Mouse (Mus musculus) T-helper 17 cell (primary cell): Measurements from ENCODE around the gene Fbxo41.

Experiments
- in situ Hi-C, 2 experiments: fragments of 300-600 bp; cut with MboI, MseI; formaldehyde crosslinking; loops; 1 replicate in 1 of 2; 2 replicates in 1 of 2; pipeline ENCODE4 v1.15.1; 2025; ENCODE audit warnings: high pct_unique_total_duplicates in 2 of 2

Gene Fbxo41

DNA sequence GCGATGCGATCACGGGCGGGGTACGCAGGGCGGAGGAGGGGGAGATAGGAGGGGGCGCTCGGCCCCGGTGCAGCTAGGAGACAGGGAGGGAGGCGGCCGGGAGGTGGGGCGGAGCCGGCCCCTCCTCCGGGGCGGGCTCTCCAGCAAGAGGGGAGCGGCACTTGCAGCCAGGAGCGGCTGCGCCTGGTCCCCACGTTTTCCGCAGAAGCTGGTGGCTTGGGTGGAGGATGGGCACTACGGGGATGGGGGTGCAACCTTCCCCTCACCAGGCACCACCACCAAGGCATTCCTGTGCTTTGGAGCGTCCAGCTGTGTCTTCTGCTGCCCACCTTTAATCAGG lies at the start of gene Fbxo41:
Gene Fbxo41 (minus strand): TSS at position 84 of the 340 bp plus-strand sequence.
- in situ Hi-C loops = no loop called here

GRCm38 (mm10) chr6:85547642-85548041 lies 44.8 kb upstream of the Fbxo41 start:
- in situ Hi-C loops = no loop called here

DNA sequence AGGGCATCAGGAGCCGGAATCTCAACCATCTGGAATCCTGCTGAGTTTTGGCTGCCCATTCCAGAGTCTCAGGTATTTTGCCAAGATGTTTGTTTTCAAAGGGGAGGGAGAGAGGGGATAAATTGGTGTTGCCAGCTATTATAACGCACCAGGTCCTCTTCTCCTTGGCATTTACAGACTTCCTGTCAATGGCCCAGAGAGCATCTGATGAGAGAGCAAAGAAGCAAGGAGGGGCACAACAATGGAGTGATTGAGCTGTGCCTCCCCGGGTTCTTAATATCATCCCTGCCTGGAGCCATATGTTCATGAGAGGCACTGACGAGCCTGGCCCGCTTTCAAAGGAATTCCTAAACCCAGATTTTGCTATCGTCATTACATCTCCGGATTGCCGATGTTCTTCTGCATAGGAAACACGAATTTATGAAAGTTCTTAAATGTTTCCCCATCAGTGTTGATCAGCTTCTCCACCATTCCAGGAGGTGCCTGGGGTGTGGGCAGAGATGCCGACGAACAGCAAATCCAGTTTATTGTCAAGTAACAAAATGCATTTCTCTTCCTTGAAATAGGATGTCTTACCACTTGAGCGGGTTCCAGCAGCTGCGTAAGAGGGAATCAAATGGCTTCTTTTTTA lies 41.6 kb upstream of the Fbxo41 start:
- in situ Hi-C loops = no loop called here

DNA sequence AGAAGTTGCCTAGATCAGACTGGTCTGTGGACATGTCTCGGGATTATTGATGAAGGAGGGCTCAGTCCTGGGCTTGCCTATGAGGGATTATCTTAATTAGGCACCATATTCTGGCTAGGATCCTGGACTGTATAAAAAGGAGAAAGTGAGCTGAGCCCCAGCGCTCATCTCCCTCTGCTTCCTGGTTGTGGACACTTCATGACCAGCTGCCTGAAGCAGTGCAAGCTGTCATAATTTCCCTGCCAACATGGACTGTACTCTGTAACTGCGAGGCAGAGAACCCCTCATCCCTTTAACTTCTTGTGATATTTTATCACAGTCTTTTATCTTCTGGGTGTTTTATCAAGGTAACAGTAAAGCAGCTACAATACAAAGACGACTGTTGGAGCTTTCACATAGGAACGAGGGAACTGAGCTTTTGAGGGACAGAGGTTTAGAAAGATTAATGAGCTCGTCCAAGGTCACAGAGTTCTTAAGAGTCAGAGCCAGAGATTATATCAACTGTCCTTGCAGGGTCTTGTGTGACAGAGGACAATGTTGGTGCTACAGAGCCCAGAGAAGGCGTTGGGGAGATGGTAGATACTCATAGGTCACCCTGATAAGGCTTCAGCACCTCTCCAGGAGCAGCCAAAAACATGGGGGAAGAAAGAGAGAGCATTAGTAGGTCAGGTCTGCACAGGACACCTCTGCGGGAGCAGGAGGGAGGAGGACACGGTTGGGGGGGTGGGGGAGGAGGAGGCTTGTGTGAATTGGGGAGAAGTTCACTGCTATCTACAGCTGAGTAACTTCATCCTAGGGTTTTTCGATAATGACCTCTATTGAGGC lies 40.8 kb upstream of the Fbxo41 start:
- in situ Hi-C loops = no loop called here

DNA sequence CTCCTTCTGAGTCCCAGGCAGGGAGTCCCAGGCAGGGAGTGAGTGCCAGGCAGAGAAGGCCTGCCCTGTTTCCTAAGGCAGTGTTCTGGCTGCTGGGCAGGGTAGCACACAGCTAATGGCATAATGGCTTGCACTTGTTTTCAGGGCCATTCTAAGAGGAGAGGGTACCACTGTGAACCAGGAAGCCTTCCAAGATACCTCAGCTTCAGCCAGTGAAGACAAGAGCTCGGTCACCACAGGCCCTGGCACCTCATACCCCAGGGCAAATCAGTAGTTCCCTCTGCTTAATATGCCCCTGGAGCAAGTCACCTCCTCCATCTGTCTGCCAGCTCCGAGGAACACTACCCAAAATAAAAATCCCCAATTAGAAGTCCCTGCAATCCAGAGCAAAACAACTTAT lies 20.0 kb upstream of the Fbxo41 start:
- in situ Hi-C loops = no loop called here

- in situ Hi-C loops = no loop called here
These were observed 19.2 kb upstream of the Fbxo41 start for GRCm38 (mm10) chr6:85522026-85522425.

DNA sequence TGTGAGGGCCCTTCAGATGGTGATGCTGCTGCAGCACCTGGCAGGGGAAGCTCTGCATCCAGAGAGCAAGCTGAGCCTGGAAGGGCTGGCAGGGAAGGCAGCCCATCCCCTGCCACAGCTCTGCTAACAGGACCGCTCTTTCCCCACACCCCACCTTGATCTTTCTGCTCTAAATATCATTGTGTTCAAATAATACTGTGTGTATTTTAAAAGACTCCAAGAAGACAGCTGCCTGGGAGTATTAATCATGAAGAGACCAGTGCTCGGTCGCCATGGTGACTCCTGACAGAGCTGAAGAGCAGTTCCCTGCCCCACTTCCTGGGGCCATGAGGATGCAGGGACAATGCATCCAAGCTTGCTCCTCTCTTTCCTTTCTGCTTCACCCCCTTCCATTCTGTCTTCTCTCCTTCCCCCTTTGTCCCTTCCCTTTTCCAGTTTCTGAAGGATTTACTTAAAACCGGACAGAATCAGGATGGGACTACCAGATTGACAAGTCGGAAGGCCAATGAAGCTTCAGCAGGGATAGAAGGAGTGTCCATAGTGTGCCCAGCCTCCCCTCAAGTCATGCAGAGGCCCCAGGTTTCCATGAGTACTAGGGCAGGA lies 15.4 kb upstream of the Fbxo41 start:
- in situ Hi-C loops = no loop called here

DNA sequence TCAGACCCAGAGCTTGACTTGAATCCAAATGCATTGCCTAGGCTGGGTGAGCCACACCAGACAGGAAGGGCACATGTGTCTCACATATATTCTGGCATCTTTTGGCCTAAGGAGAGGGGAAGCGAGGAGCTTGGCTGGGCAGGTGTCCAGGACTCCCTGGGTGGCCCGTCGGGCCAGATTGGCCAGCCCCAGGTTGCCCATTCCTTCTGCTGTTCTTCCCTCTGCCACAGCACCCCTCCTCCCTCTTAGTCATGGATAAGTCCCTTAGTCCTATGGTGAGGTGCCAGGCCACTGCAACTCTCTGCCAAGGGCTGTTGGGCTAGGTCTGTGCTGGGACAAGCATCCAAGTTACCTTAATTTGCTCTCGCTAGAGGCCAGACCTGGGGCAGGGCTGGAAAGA lies 13.1 kb upstream of the Fbxo41 start:
- in situ Hi-C loops = no loop called here

- in situ Hi-C loops = no loop called here
These were observed 10.7 kb upstream of the Fbxo41 start, which contains the start of gene Egr4 for GRCm38 (mm10) chr6:85513531-85513910. Gene Egr4, minus strand, starts transcription at chr6:85513589.

DNA sequence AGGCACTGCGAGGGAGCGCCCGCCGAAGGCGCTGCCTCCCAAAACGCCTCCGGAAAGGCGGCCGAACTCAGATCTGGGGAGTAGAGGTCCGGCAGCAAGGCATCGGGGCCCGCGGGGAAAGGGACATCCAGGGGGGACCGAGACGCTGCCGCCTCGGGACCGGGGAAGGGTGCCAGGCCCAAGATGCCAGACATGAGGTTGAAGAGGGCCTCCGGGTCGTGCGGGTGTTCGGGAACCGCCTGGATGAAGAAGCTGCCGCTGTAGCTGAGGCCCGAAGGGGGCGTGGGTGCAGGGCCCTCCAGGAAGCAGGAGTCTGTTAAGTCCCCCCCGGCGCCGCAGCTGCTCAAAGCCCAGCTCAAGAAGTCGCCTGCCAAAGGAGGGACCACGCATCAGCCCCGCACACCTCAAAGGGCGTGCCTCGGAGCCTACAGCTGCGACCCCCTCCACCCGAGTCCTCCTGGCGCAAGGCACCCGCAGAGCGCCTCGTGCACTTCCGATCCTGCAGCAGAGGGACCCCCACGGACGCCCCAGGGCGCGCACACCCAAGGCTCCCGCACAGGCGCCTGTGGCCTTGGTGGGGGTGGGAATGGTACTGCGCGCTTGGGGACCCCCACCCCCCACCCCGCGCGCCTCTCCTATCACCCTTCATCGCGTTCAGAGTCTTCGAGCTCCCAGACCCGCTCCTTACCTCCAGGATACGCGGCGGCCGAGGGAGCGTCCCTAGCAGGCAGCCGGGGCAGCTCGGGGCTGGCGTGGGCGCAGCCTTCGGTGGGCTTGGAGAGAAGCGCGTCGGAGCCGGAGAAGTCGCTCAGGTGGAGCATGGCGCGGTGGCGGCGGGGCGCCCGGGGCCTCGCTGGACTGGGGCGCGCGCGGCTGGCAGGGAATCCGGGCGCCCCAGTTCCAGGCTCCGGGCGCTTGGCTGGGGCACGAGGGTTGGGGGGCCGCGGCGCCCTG lies 10.1 kb upstream of the Fbxo41 start:
- in situ Hi-C loops = no loop called here

GRCm38 (mm10) chr6:85512056-85512440 lies 9.3 kb upstream of the Fbxo41 start:
- in situ Hi-C loops = no loop called here

DNA sequence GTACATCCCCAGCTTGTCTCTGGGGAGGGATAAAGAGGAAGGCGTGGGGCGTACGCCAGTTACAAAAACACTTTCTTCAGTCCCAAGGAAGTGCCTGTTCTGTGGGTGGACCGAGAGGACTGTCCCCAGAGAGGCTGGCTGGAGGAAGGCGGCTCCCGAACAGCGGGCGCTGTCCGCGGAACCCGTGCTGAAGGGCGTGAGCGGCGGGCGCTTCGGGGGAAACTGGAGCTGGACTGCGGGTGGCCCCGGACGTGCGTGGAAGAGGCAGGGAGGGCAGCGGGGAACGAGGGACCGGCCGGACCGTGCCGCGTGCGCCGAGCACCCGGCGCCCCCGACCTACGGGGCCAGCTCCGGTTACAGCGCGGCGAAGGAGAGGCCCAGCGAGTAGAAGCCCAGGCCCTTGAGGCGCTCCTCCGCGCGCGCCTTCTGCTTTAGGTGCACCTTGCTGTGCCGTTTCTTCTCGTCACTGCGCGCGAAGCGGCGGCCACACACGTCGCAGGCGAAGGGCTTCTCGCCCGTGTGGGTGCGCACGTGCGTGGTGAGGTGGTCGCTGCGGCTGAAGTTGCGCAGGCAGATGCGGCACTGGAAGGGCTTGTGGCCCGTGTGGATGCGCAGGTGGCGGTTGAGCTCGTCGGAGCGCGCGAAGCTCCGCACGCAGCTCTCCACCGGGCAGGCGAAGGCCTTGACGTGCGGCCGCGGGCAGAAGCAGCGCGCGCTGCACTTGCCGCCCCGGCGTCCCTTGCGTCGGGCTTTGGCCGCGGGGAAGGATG lies 8.7 kb upstream of the Fbxo41 start:
- in situ Hi-C loops = no loop called here

DNA sequence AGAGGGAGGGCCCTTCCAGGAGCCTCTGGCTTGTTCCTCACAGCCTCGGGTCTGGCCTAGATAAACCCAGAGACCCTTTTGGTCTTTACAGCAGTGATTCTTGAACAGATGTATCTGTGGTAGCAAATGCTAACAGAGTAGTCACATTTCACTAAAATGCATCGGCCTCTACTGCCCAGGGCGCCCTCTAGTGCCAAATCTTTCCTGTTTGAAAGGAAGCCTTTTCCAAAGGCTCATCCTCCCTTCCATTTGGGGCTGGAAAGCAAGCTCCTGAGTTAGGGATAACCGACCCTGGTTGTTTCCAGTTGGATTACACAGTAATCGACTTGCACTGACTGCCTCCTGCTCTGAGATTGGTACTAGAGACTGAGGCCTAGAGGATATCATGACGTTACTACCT lies 7.7 kb upstream of the Fbxo41 start:
- in situ Hi-C loops = no loop called here

DNA sequence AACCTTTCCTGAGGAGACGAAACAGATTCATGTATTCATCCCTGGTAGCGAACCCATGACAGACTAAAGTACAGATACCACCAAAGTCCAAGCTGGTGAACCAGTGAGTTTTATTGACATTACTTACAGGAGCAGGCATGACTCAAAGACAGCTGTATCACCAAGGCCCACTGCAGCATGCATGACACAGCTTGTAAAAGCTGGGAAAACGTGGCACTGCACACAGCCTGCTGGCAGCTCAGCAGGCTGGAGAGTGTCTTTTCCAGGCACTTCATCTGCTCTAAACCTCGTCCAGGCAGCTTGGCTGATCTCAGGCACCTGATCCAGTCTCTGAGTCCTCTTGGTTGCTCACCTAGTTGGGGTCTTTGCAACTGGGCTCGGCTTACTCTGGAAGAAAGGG lies 5.8 kb upstream of the Fbxo41 start:
- in situ Hi-C loops = no loop called here

DNA sequence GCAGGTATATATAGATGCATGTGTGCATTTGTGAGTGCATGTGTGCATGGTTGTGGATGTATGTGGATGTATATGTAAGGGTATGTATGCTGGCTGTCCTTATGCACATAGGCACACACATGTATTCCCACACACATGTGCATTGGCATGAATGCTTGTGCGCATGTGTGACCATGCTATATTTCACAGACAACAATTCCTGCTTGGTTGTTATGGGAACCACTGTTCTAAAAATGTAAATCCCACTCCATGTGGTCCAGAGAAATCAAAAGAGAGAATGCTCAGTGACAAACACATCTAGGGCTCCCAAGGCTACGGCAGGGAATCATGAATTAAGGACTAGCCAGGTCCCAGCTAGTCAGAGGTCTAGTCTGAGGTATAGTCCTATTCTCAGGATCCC lies 2.1 kb upstream of the Fbxo41 start:
- in situ Hi-C loops = no loop called here

DNA sequence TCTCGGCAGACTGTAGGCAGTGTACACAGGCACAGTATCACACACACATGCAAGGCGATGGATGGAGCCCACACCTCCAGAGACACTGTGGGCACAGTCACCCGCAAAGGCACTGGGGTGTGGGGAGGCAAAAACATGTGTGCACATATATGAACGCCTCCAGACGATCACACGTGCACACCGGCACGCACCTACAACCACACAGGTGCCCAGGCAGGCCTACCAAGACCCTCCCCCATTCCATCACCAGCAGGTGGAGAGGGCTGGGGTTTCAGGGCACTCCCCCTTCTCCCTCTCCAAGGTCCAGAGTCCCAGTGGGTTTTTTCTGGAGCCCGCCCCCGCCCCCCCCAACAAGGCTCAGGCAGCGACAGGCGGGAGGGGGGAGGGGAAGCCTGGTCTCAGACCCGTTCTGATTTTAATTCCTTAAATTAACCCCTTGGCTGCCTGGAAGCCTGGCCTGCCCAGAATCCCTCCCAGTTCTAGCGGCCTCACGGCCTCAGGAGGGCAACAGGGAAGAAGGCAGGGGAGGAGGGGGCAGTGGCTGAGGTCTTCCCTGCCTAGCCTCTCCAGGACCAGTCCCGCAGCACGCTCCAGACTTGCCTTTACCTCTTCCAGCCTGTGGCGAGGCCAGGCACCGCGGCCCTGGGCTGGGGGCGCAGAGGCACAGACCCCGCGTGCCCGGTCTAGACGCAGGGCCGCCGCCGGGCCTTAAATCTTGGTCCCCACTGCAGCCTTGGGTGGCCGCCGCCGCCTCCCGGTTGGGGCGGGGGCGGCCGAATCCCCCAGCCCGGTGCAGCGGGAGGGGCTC lies 487 bp downstream of the Fbxo41 start:
- in situ Hi-C loops = no loop called here

DNA sequence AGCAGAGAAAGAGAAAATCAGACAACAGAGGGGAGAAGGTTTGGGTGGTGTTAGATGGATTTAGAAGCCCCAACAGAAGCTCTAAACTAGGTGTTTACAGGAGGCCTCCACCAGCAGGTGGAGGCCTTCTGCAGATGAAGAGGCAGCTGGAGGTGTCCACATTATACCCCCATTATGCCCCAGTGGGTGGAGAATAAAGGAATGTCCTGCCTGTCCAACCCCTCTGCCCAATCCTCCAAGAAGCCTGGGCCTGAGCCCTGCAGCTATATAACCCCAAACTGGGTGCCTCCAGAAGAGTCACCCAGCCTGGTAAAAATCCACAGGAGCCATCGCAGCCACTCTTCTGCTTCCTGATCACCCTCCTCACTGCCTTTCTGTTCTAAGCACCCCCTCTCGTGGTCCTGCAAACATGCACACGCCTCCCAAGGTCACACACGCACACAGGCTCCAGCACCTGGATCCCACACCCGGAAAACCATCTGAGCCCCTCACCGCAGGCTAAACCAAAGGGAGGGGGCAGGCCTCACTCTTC lies 1.2 kb downstream of the Fbxo41 start:
- in situ Hi-C loops = no loop called here

DNA sequence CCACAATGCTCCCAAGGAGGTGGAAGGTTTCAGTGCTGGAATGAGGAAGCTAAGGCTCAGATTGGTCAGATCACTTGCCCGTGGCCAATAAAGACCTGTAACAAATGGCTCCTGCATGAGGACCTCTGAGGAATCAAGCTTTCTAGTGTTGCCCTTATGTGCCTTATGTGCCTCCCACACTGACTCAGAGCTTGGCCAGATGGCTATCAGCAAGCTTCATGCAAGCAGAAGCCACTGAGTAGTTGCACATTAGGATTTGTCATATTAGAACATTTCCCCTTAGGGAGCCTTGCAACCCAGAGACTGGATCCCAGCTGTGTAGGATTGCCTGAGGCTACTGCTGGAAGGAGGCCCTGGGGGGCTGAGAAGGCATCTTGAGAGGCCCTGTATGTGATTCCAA lies 2.4 kb downstream of the Fbxo41 start:
- in situ Hi-C loops = no loop called here

DNA sequence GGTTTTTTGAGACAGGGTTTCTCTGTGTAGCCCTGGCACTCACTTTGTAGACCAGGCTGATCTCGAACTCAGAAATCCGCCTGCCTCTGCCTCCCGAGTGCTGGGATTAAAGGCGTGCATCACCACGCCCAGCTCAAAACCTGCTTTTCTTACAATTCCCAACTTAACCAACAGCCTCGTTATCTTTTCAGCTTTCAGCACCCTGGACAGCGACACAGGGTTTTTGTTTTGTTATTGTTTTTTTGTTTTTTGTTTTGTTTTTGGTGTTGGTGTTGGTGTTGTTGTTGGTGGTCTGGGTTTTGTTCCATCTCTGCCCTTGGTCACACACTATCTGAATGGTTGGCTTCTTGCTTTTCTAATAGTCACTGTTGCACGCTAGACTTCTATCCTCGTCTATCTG lies 4.6 kb downstream of the Fbxo41 start:
- in situ Hi-C loops = no loop called here

GRCm38 (mm10) chr6:85496976-85497375 lies 5.8 kb downstream of the Fbxo41 start:
- in situ Hi-C loops = no loop called here
